Mouse (Mus musculus): ENCODE measurements around the gene Pdk1. TPM values are rescaled to one million over a fixed set of nuclear protein-coding genes. Genes with fewer than 3 reads are reported as not detected.

The Pdk1 gene
- total and polyA plus RNA-seq, 2 experiments = 42.3 to 77.5 TPM

- no peak overlapping the region for H3K4me3 ChIP-seq (ENCODE audit: insufficient read depth, low read depth, low read length)
Observed at GRCm38 (mm10) chr2:71934046-71934445, 61.0 kb downstream of the Pdk1 start.

GRCm38 (mm10) chr2:71936711-71937110 is 63.7 kb downstream of the Pdk1 start:
- H3K9ac ChIP-seq (ENCODE audit: low read depth, low read length) = no peak overlapping the region
- no peak overlapping the region for H3K27ac ChIP-seq (replicated peaks; ENCODE audit: insufficient read depth, low read depth, low read length)
- WGBS = 90% methylated on average over 1 of the region's 1 CpGs

More at GRCm38 (mm10) chr2:71934046-71934445, 61.0 kb downstream of the Pdk1 start:
- Histone ChIP-seq H3K27me3 (ENCODE audit: control insufficient read depth, insufficient read depth, low read length) (no peaks in the 10 kb centered on the region), H3K79me2 (ENCODE audit: control insufficient read depth, insufficient read depth, low read length) (no peaks in the 10 kb centered on the region), H3K4me1 (ENCODE audit: control insufficient read depth, insufficient read depth, low read length) (no peaks in the 10 kb centered on the region), H3K27ac (replicated peaks; ENCODE audit: insufficient read depth, low read depth, low read length) (no peak overlapping the region), H3K36me3 (ENCODE audit: control insufficient read depth, insufficient read depth, low read length) (no peaks in the 10 kb centered on the region), H3K9ac (ENCODE audit: low read depth, low read length) (no peak overlapping the region)
- no peak for DNase-seq (ENCODE audit: extremely low read depth, low read depth, low spot score)
- WGBS = 88% methylated on average over 8 of the region's 8 CpGs
- TF ChIP-seq CTCF (IDR thresholded peaks at IDR 0.05; ENCODE audit: low read depth, low read length) (no peak), POLR2A (IDR thresholded peaks at IDR 0.05; ENCODE audit: extremely low read depth, insufficient read depth, low read length) (no peak)

GRCm38 (mm10) chr2:71937649-71938308 is 64.8 kb downstream of the Pdk1 start:
- no peaks in the 10 kb centered on the region for H3K27me3 ChIP-seq (ENCODE audit: control insufficient read depth, insufficient read depth, low read length)
- 92% methylated on average over 3 of the region's 3 CpGs for WGBS

More at GRCm38 (mm10) chr2:71936711-71937110, 63.7 kb downstream of the Pdk1 start:
- H3K36me3 ChIP-seq (ENCODE audit: control insufficient read depth, insufficient read depth, low read length) = no peaks in the 10 kb centered on the region
- H3K79me2 ChIP-seq (ENCODE audit: control insufficient read depth, insufficient read depth, low read length) = no peaks in the 10 kb centered on the region
- no peaks in the 10 kb centered on the region for H3K27me3 ChIP-seq (ENCODE audit: control insufficient read depth, insufficient read depth, low read length)
- H3K4me3 ChIP-seq (ENCODE audit: insufficient read depth, low read depth, low read length) = no peak overlapping the region
- DNase-seq (ENCODE audit: extremely low read depth, low read depth, low spot score) = no peak
- no peaks in the 10 kb centered on the region for H3K4me1 ChIP-seq (ENCODE audit: control insufficient read depth, insufficient read depth, low read length)
- TF ChIP-seq POLR2A (IDR thresholded peaks at IDR 0.05; ENCODE audit: extremely low read depth, insufficient read depth, low read length) (no peak), CTCF (IDR thresholded peaks at IDR 0.05; ENCODE audit: low read depth, low read length) (no peak)

GRCm38 (mm10) chr2:71938716-71939393 is 65.8 kb downstream of the Pdk1 start:
- WGBS = 65% methylated on average over 6 of the region's 6 CpGs
- Histone ChIP-seq H3K79me2 (ENCODE audit: control insufficient read depth, insufficient read depth, low read length) (no peaks in the 10 kb centered on the region), H3K27ac (replicated peaks; ENCODE audit: insufficient read depth, low read depth, low read length) (no peak overlapping the region), H3K4me3 (ENCODE audit: insufficient read depth, low read depth, low read length) (no peak overlapping the region), H3K4me1 (ENCODE audit: control insufficient read depth, insufficient read depth, low read length) (no peaks in the 10 kb centered on the region), H3K36me3 (ENCODE audit: control insufficient read depth, insufficient read depth, low read length) (no peaks in the 10 kb centered on the region), H3K9ac (ENCODE audit: low read depth, low read length) (no peak overlapping the region), H3K27me3 (ENCODE audit: control insufficient read depth, insufficient read depth, low read length) (no peaks in the 10 kb centered on the region)
- TF ChIP-seq CTCF (IDR thresholded peaks at IDR 0.05; ENCODE audit: low read depth, low read length) (no peak), POLR2A (IDR thresholded peaks at IDR 0.05; ENCODE audit: extremely low read depth, insufficient read depth, low read length) (no peak)
- DNase-seq (ENCODE audit: extremely low read depth, low read depth, low spot score) = no peak

More at GRCm38 (mm10) chr2:71937649-71938308, 64.8 kb downstream of the Pdk1 start:
- no peak overlapping the region for H3K4me3 ChIP-seq (ENCODE audit: insufficient read depth, low read depth, low read length)
- H3K4me1 ChIP-seq (ENCODE audit: control insufficient read depth, insufficient read depth, low read length) = no peaks in the 10 kb centered on the region
- TF ChIP-seq CTCF (IDR thresholded peaks at IDR 0.05; ENCODE audit: low read depth, low read length) = no peak
- TF ChIP-seq POLR2A (IDR thresholded peaks at IDR 0.05; ENCODE audit: extremely low read depth, insufficient read depth, low read length) = no peak
- H3K27ac ChIP-seq (replicated peaks; ENCODE audit: insufficient read depth, low read depth, low read length) = no peak overlapping the region
- no peaks in the 10 kb centered on the region for H3K79me2 ChIP-seq (ENCODE audit: control insufficient read depth, insufficient read depth, low read length)
- H3K36me3 ChIP-seq (ENCODE audit: control insufficient read depth, insufficient read depth, low read length) = no peaks in the 10 kb centered on the region
- H3K9ac ChIP-seq (ENCODE audit: low read depth, low read length) = no peak overlapping the region
- no peak for DNase-seq (ENCODE audit: extremely low read depth, low read depth, low spot score)

GRCm38 (mm10) chr2:71941005-71941720 is 68.1 kb downstream of the Pdk1 start:
- H3K27me3 ChIP-seq (ENCODE audit: control insufficient read depth, insufficient read depth, low read length) = no peaks in the 10 kb centered on the region
- 94% methylated on average over 3 of the region's 3 CpGs for WGBS
- no peaks in the 10 kb centered on the region for H3K36me3 ChIP-seq (ENCODE audit: control insufficient read depth, insufficient read depth, low read length)
- no peaks in the 10 kb centered on the region for H3K79me2 ChIP-seq (ENCODE audit: control insufficient read depth, insufficient read depth, low read length)
- H3K9ac ChIP-seq (ENCODE audit: low read depth, low read length) = no peak overlapping the region
- peak; percentile 5 for DNase-seq (ENCODE audit: extremely low read depth, low read depth, low spot score)
- H3K4me3 ChIP-seq (ENCODE audit: insufficient read depth, low read depth, low read length) = no peak overlapping the region
- H3K27ac ChIP-seq (replicated peaks; ENCODE audit: insufficient read depth, low read depth, low read length) = no peak overlapping the region
- TF ChIP-seq CTCF (IDR thresholded peaks at IDR 0.05; ENCODE audit: low read depth, low read length) (no peak), POLR2A (IDR thresholded peaks at IDR 0.05; ENCODE audit: extremely low read depth, insufficient read depth, low read length) (no peak)
- no peaks in the 10 kb centered on the region for H3K4me1 ChIP-seq (ENCODE audit: control insufficient read depth, insufficient read depth, low read length)
